Mouse (Mus musculus) MEL (cell line): ENCODE results near the gene Agtrap.

Experiments used
- CHD1 ChIP-seq: IDR thresholded peaks from 2 replicates; pipeline ENCODE4 v1.6.1; 2012; ENCODE audit warnings: low read depth, mild to moderate bottlenecking, inconsistent platforms, low read length, improper control_type of control experiment
- CTCF ChIP-seq, 3 experiments: IDR thresholded peaks in 2 of 3; conservative IDR thresholded peaks in 1 of 3; 2 replicates each; pipeline ENCODE4 v1.5.1; 2011 to 2012; ENCODE audit warnings: low read length in 3 of 3, low read depth in 2 of 3, mild to moderate bottlenecking in 2 of 3, improper control_type of control experiment in 1 of 3, inconsistent platforms in 1 of 3, mixed read lengths in 1 of 3, moderate library complexity in 1 of 3; ENCODE audit not compliant: control insufficient read depth in 1 of 3, insufficient read depth in 1 of 3, poor library complexity in 1 of 3, severe bottlenecking in 1 of 3
- EP300 ChIP-seq, 2 experiments: IDR thresholded peaks; 2 replicates each; pipeline ENCODE4 v1.6.1; 2011; ENCODE audit warnings: improper control_type of control experiment in 2 of 2, low read length in 2 of 2, low read depth in 1 of 2, mild to moderate bottlenecking in 1 of 2
- GABPA ChIP-seq: IDR thresholded peaks from 2 replicates; pipeline ENCODE4 v1.6.1; 2012; ENCODE audit warnings: low read depth, mild to moderate bottlenecking, inconsistent platforms, low read length, improper control_type of control experiment, moderate library complexity
- KAT2A ChIP-seq: conservative IDR thresholded peaks from 2 replicates; pipeline ENCODE4 v1.6.1; 2012; ENCODE audit warnings: low read depth, low read length, improper control_type of control experiment, inconsistent platforms
- MAZ ChIP-seq: IDR thresholded peaks from 2 replicates; pipeline ENCODE4 v1.6.1; 2012; ENCODE audit warnings: low read depth, mild to moderate bottlenecking, inconsistent platforms, low read length, improper control_type of control experiment
- POLR2A ChIP-seq, 2 experiments: IDR thresholded peaks; 2 replicates each; pipeline ENCODE4 v1.6.1; 2011 to 2012; ENCODE audit warnings: low read length in 2 of 2, mild to moderate bottlenecking in 2 of 2, control low read depth in 1 of 2, improper control_type of control experiment in 1 of 2, low read depth in 1 of 2, moderate library complexity in 1 of 2; ENCODE audit not compliant: control insufficient read depth in 1 of 2, insufficient read depth in 1 of 2, poor library complexity in 1 of 2
- TAL1 ChIP-seq: IDR thresholded peaks from 2 replicates; pipeline ENCODE4 v1.6.1; 2012; ENCODE audit warnings: mild to moderate bottlenecking, inconsistent platforms, low read length, moderate library complexity, mixed read lengths
- TCF12 ChIP-seq: IDR thresholded peaks from 2 replicates; pipeline ENCODE4 v1.6.1; 2014; ENCODE audit warnings: low read depth, mild to moderate bottlenecking, inconsistent platforms, low read length, improper control_type of control experiment, moderate library complexity
- USF1 ChIP-seq: IDR thresholded peaks from 2 replicates; pipeline ENCODE4 v1.6.1; 2014; ENCODE audit warnings: low read depth, mild to moderate bottlenecking, inconsistent platforms, low read length, improper control_type of control experiment, moderate library complexity
- ZC3H11A ChIP-seq: IDR thresholded peaks from 2 replicates; pipeline ENCODE4 v1.6.1; 2012; ENCODE audit warnings: low read depth, mild to moderate bottlenecking, inconsistent platforms, low read length, improper control_type of control experiment

GRCm38 (mm10) chr4:148098666-148099065 is 10.8 kb upstream of the Agtrap start:
- TF ChIP-seq CTCF (IDR thresholded peaks at IDR 0.05 in 2 of 3, conservative IDR thresholded peaks at IDR 0.05 in 1 of 3; ENCODE audit: control insufficient read depth in 1 of 3, insufficient read depth in 1 of 3, low read depth in 2 of 3, low read length in 3 of 3, poor library complexity in 1 of 3, severe bottlenecking in 1 of 3) (no peak), USF1 (no peak), TAL1 (no peak), CHD1 (no peak), KAT2A (no peak), ZC3H11A (no peak), POLR2A (IDR thresholded peaks at IDR 0.05; ENCODE audit: control insufficient read depth in 1 of 2, insufficient read depth in 1 of 2, low read depth in 1 of 2, low read length in 2 of 2, poor library complexity in 1 of 2) (no peak), EP300 (IDR thresholded peaks at IDR 0.05; ENCODE audit: low read depth in 1 of 2, low read length in 2 of 2) (no peak), GABPA (no peak), MAZ (no peak), TCF12 (no peak)
